Mouse (Mus musculus): Measurements from ENCODE around the gene Akr1d1. TPM values are rescaled to one million over a fixed set of nuclear protein-coding genes. Genes with fewer than 3 reads are reported as not detected.

Gene Akr1d1
- polyA plus RNA-seq, 1 experiment, result not detected

DNA sequence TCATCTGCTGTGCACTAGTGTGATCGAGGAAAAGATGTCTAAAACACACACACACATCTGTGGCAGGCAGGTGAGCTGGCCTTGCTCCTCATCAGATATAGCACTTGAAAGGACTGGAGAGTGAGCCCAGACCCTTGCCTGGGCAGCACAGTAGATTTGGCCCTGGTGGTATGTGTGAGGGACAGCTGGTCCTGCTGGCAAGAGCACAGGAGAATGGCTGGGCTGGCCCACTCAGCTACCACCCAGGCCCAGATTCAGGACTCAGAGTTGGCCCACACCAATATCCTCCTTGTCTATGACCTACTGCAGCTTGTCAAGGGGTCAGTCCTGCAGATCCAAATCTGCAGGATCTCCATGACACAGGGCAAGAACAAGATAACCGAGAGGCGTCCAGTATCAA is 6.9 kb downstream of the Akr1d1 start:
- TF ChIP-seq POLR2A (IDR thresholded peaks at IDR 0.05; ENCODE audit: control insufficient read depth, extremely low read depth, insufficient read depth, low read length, poor library complexity), result no peak
- no peak for TF ChIP-seq CTCF (IDR thresholded peaks at IDR 0.05; ENCODE audit: borderline replicate concordance, control insufficient read depth, extremely low read depth, insufficient read depth, low read length, poor library complexity)
- H3K27ac ChIP-seq (ENCODE audit: control insufficient read depth, insufficient read depth, low read length), result no peak overlapping the region
- WGBS, result 91% methylated on average over 3 of the region's 3 CpGs
- no peaks in the 10 kb centered on the region for H3K27me3 ChIP-seq (ENCODE audit: control insufficient read depth, insufficient read depth, low read length)
- no peak overlapping the region for H3K4me3 ChIP-seq (ENCODE audit: control insufficient read depth, insufficient read depth, low read length)
- H3K36me3 ChIP-seq (ENCODE audit: control insufficient read depth, insufficient read depth, low read length), result no peaks in the 10 kb centered on the region
- no peak for DNase-seq
- no peaks in the 10 kb centered on the region for H3K4me1 ChIP-seq (replicated peaks; ENCODE audit: control insufficient read depth, insufficient read depth, low read length)

DNA sequence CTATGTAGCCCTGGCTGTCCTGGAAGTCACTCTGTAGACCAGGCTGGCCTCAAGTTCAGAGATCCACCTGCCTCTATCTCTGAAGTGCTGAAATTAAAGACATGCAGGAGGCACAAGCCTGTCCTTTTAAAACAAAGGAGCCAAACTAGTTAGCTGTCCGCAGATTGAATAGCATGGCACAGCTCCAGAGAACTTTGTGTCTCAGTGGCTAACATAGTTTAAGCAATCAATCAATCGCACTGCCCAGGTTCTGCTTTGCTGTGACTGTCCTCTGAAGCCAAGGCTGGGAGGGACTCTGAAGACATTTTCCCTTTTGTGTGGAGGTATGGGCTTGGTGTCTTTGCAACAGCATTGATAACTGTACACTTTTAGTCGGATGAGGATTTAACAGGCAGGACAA is 7.8 kb downstream of the Akr1d1 start:
- WGBS, result 90% methylated on average over 3 of the region's 3 CpGs
- H3K27me3 ChIP-seq (ENCODE audit: control insufficient read depth, insufficient read depth, low read length), result no peaks in the 10 kb centered on the region
- no peak for DNase-seq
- H3K27ac ChIP-seq (ENCODE audit: control insufficient read depth, insufficient read depth, low read length), result no peak overlapping the region
- TF ChIP-seq CTCF (IDR thresholded peaks at IDR 0.05; ENCODE audit: borderline replicate concordance, control insufficient read depth, extremely low read depth, insufficient read depth, low read length, poor library complexity), result no peak
- TF ChIP-seq POLR2A (IDR thresholded peaks at IDR 0.05; ENCODE audit: control insufficient read depth, extremely low read depth, insufficient read depth, low read length, poor library complexity), result no peak
- H3K4me1 ChIP-seq (replicated peaks; ENCODE audit: control insufficient read depth, insufficient read depth, low read length), result no peaks in the 10 kb centered on the region
- H3K36me3 ChIP-seq (ENCODE audit: control insufficient read depth, insufficient read depth, low read length), result no peaks in the 10 kb centered on the region
- no peak overlapping the region for H3K4me3 ChIP-seq (ENCODE audit: control insufficient read depth, insufficient read depth, low read length)

DNA sequence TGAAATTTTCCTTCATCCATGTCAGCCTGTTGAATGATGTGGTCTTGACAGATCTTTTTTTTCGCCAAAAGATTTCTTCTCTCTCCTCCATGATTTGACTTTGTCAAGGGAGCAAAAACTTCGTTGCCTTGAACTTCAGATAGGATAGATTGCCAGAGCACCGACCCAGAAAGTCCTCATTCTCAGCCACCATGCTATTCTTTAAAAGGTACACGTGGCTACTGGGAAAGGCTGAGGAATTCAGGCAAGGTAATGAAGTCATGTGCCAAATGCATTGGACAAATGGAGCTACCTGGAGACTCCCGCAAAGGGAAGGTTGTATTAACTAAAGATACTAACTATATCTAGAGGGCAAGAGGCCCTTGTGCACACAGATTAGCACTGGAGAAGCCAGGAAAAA is 8.8 kb downstream of the Akr1d1 start:
- H3K36me3 ChIP-seq (ENCODE audit: control insufficient read depth, insufficient read depth, low read length), result no peaks in the 10 kb centered on the region
- H3K27ac ChIP-seq (ENCODE audit: control insufficient read depth, insufficient read depth, low read length), result no peak overlapping the region
- H3K4me1 ChIP-seq (replicated peaks; ENCODE audit: control insufficient read depth, insufficient read depth, low read length), result no peaks in the 10 kb centered on the region
- TF ChIP-seq CTCF (IDR thresholded peaks at IDR 0.05; ENCODE audit: borderline replicate concordance, control insufficient read depth, extremely low read depth, insufficient read depth, low read length, poor library complexity) (no peak), POLR2A (IDR thresholded peaks at IDR 0.05; ENCODE audit: control insufficient read depth, extremely low read depth, insufficient read depth, low read length, poor library complexity) (no peak)
- WGBS, result 86% methylated on average over 5 of the region's 5 CpGs
- H3K27me3 ChIP-seq (ENCODE audit: control insufficient read depth, insufficient read depth, low read length), result no peaks in the 10 kb centered on the region
- DNase-seq, result no peak
- no peak overlapping the region for H3K4me3 ChIP-seq (ENCODE audit: control insufficient read depth, insufficient read depth, low read length)

DNA sequence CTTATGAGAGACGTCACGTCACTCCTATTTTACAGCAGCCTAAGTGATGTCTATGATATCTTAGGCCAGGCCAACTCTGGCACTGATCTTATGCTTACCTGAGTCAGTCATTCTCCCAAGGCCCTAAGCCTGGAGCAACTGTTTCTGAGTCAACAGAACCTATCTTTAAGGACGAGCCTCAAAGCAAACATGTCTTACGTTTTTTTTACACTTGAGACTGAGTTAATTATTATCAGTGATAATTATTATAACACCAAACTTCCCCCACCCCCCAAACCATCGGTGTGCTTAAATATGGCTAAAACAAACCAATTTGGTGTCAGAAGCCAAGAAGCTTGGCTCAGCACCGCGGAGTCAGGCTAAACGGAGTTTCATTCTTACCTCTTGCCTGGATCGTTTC is 9.4 kb downstream of the Akr1d1 start:
- TF ChIP-seq CTCF (IDR thresholded peaks at IDR 0.05; ENCODE audit: borderline replicate concordance, control insufficient read depth, extremely low read depth, insufficient read depth, low read length, poor library complexity), result no peak
- no peak for TF ChIP-seq POLR2A (IDR thresholded peaks at IDR 0.05; ENCODE audit: control insufficient read depth, extremely low read depth, insufficient read depth, low read length, poor library complexity)
- no peaks in the 10 kb centered on the region for H3K27me3 ChIP-seq (ENCODE audit: control insufficient read depth, insufficient read depth, low read length)
- H3K4me3 ChIP-seq (ENCODE audit: control insufficient read depth, insufficient read depth, low read length), result no peak overlapping the region
- 94% methylated on average over 9 of the region's 9 CpGs for WGBS
- no peaks in the 10 kb centered on the region for H3K4me1 ChIP-seq (replicated peaks; ENCODE audit: control insufficient read depth, insufficient read depth, low read length)
- no peaks in the 10 kb centered on the region for H3K36me3 ChIP-seq (ENCODE audit: control insufficient read depth, insufficient read depth, low read length)
- H3K27ac ChIP-seq (ENCODE audit: control insufficient read depth, insufficient read depth, low read length), result no peak overlapping the region
- no peak for DNase-seq

DNA sequence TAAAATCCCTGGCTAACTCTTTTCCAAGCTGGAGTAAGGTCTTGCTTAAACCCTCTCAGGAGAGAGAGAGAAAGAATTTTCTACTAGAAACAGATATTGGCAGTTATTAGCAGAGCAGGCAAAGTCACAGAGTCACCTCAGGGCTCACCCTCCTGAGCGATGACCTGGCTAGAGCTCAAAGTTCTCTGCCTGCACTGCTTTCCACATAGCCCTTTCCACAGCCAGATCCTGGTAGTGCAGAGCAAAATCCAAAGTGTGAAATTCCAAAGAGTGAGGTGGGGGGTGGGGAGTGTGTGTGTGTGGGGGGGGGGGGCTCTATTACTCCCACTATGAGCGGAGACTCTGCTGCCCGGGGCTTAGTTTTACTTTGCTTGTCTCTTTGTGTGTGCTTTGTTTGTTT is 10.1 kb downstream of the Akr1d1 start:
- Histone ChIP-seq H3K27me3 (ENCODE audit: control insufficient read depth, insufficient read depth, low read length) (no peaks in the 10 kb centered on the region), H3K4me1 (replicated peaks; ENCODE audit: control insufficient read depth, insufficient read depth, low read length) (no peaks in the 10 kb centered on the region), H3K36me3 (ENCODE audit: control insufficient read depth, insufficient read depth, low read length) (no peaks in the 10 kb centered on the region), H3K27ac (ENCODE audit: control insufficient read depth, insufficient read depth, low read length) (no peak overlapping the region), H3K4me3 (ENCODE audit: control insufficient read depth, insufficient read depth, low read length) (no peak overlapping the region)
- WGBS, result 89% methylated on average over 3 of the region's 3 CpGs
- TF ChIP-seq POLR2A (IDR thresholded peaks at IDR 0.05; ENCODE audit: control insufficient read depth, extremely low read depth, insufficient read depth, low read length, poor library complexity) (no peak), CTCF (IDR thresholded peaks at IDR 0.05; ENCODE audit: borderline replicate concordance, control insufficient read depth, extremely low read depth, insufficient read depth, low read length, poor library complexity) (no peak)
- no peak for DNase-seq

DNA sequence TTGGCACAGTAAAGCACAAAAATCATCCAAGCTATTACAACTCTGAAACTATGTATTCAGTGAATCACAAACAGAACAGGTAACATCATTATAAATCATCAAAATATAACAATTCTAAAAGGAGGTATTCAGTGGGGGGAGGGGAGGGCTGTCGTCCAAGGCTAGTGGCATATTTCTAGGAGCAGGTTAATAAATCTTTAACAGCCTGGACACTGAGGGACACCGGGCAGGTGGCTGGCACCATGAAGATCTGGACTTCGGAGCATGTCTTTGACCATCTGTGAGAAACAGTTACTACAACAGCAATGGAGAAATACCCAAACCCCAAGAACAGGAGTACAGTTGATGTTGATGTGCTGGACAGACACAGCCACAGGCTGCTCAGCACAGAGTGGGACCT is 11.2 kb downstream of the Akr1d1 start:
- Histone ChIP-seq H3K27ac (ENCODE audit: control insufficient read depth, insufficient read depth, low read length) (no peak overlapping the region), H3K27me3 (ENCODE audit: control insufficient read depth, insufficient read depth, low read length) (no peaks in the 10 kb centered on the region), H3K36me3 (ENCODE audit: control insufficient read depth, insufficient read depth, low read length) (no peaks in the 10 kb centered on the region), H3K4me1 (replicated peaks; ENCODE audit: control insufficient read depth, insufficient read depth, low read length) (no peaks in the 10 kb centered on the region), H3K4me3 (ENCODE audit: control insufficient read depth, insufficient read depth, low read length) (no peak overlapping the region)
- no peak for DNase-seq
- no peak for TF ChIP-seq CTCF (IDR thresholded peaks at IDR 0.05; ENCODE audit: borderline replicate concordance, control insufficient read depth, extremely low read depth, insufficient read depth, low read length, poor library complexity)
- TF ChIP-seq POLR2A (IDR thresholded peaks at IDR 0.05; ENCODE audit: control insufficient read depth, extremely low read depth, insufficient read depth, low read length, poor library complexity), result no peak
- 93% methylated on average over 3 of the region's 3 CpGs for whole genome bisulfite sequencing

DNA sequence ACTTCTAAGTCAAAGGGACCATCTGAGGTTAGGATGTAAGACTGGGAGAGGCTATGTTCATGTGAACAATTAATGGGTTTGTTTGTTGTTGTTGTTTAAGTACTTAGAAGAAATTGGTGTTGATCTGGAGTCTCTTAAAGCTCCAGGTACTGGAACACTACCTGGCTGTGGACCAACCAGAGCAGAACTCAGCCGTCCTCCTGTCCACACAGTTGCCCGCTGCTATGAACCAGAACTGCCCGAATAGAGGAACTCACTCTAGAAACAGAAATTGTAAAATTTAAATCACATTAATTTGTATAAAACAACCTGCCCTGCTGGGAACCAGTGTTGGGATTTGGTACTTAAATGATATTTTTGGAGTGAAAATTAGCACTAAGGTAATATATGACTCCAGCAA is 12.2 kb downstream of the Akr1d1 start:
- no peak for DNase-seq
- no peak overlapping the region for H3K4me3 ChIP-seq (ENCODE audit: control insufficient read depth, insufficient read depth, low read length)
- WGBS, result 98% methylated on average over 3 of the region's 3 CpGs
- no peak overlapping the region for H3K27ac ChIP-seq (ENCODE audit: control insufficient read depth, insufficient read depth, low read length)
- no peaks in the 10 kb centered on the region for H3K36me3 ChIP-seq (ENCODE audit: control insufficient read depth, insufficient read depth, low read length)
- TF ChIP-seq POLR2A (IDR thresholded peaks at IDR 0.05; ENCODE audit: control insufficient read depth, extremely low read depth, insufficient read depth, low read length, poor library complexity) (no peak), CTCF (IDR thresholded peaks at IDR 0.05; ENCODE audit: borderline replicate concordance, control insufficient read depth, extremely low read depth, insufficient read depth, low read length, poor library complexity) (no peak)
- H3K27me3 ChIP-seq (ENCODE audit: control insufficient read depth, insufficient read depth, low read length), result no peaks in the 10 kb centered on the region
- no peaks in the 10 kb centered on the region for H3K4me1 ChIP-seq (replicated peaks; ENCODE audit: control insufficient read depth, insufficient read depth, low read length)
